Mouse (Mus musculus) forebrain, embryonic 14.5 days (tissue): Measurements from ENCODE around the gene Vmn1r71. TPM values are rescaled to one million over a fixed set of nuclear protein-coding genes. Genes with fewer than 3 reads are reported as not detected.
"Not testable (repeated sequence)": the region's sequence is repeated elsewhere in the genome, so short reads cannot be mapped to it uniquely, and the experiment has no call there.

Experiments
- ATAC-seq: fragments of 200-750 bp; cut with Nextera tagmentation; 2 replicates; pipeline ENCODE4 v1.8.0; 2017; ENCODE audit warnings: mild to moderate bottlenecking, moderate library complexity
- DNase-seq: peaks from one replicate; pipeline ENCODE4 v3.0.0-alpha.2; 2015; ENCODE audit warnings: low spot score
- H3K27ac ChIP-seq: fragments of 300-500 bp; sonication (generic); 2 replicates; pipeline ENCODE4 v1.5.1; 2014; ENCODE audit warnings: low read depth, mild to moderate bottlenecking, control low read depth, low read length, moderate library complexity
- H3K27me3 ChIP-seq: fragments of 300-500 bp; sonication (generic); replicated peaks from 2 replicates; pipeline ENCODE4 v1.6.1; 2014; ENCODE audit warnings: low read length, control low read depth, mixed read lengths; ENCODE audit not compliant: control insufficient read depth, insufficient read depth
- H3K36me3 ChIP-seq: fragments of 300-500 bp; sonication (generic); 2 replicates; pipeline ENCODE4 v1.6.1; 2014; ENCODE audit warnings: low read length, control low read depth; ENCODE audit not compliant: control insufficient read depth, insufficient read depth
- H3K4me1 ChIP-seq: fragments of 300-500 bp; sonication (generic); 2 replicates; pipeline ENCODE4 v1.6.1; 2014; ENCODE audit warnings: antibody characterized with exemption, low read length, control low read depth; ENCODE audit not compliant: control insufficient read depth, insufficient read depth
- H3K4me2 ChIP-seq: fragments of 300-500 bp; sonication (generic); 2 replicates; pipeline ENCODE4 v1.6.1; 2014; ENCODE audit warnings: mild to moderate bottlenecking, control low read depth, low read length
- H3K4me3 ChIP-seq: fragments of 300-500 bp; sonication (generic); 2 replicates; pipeline ENCODE4 v1.5.1; 2014; ENCODE audit warnings: low read depth, low read length, control low read depth
- H3K9ac ChIP-seq: fragments of 300-500 bp; sonication (generic); 2 replicates; pipeline ENCODE4 v1.6.1; 2014; ENCODE audit warnings: mild to moderate bottlenecking, low read length, control low read depth, moderate library complexity
- H3K9me3 ChIP-seq: fragments of 300-500 bp; sonication (generic); replicated peaks from 2 replicates; pipeline ENCODE4 v1.6.1; 2016; ENCODE audit warnings: low read length, control low read depth, mixed read lengths; ENCODE audit not compliant: control insufficient read depth
- polyA plus RNA-seq: library from polyadenylated mRNA; unstranded; fragments of >200 nt; fragmentation: Nextera tagmentation; extraction: Ambion mirVana; gene quantifications from 2 replicates; pipeline ENCODE4 v1.2.1, GENCODE M21; 2014

Gene Vmn1r71
- polyA plus RNA-seq = not detected in 2 replicates

DNA sequence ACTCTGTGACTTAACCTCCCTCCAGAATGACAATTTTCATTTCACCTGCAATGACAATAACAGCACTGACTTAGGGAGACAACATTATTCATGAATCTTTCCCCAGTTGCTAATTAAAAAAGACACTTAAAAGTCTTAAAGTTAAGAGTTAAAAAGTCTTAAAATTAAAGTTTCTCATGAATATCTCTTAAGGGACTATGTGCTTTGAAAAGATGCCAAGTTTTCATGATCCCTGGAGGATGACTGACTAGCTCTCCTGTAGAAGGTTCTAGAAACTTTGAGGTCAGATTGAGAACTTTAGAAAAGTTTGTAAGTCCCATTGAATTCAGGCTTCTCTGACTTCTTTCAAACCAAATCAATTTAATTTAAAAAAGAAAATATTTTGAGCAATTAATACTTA lies at the start of gene Vmn1r71:
Gene Vmn1r71 (minus strand): TSS at position 101 of the 400 bp plus-strand sequence.
- Histone ChIP-seq H3K4me1 (no peaks in the 10 kb centered on the region), H3K4me3 (no peak within 1 kb of the TSS), H3K4me2 (no peak within 1 kb of the TSS), H3K36me3 (no peaks in the 10 kb centered on the region), H3K27me3 (no peaks in the 10 kb centered on the region), H3K27ac (no peak within 1 kb of the TSS), H3K9me3 (peaks cover 10% of the 10 kb centered on the region; the same call in 1 of the 2 replicates), H3K9ac (no peak within 1 kb of the TSS)
- DNase-seq (no peak), ATAC-seq (no peak)

- not testable (repeated sequence) for H3K27me3 ChIP-seq
Observed at GRCm38 (mm10) chr7:10757551-10757950, 3.4 kb upstream of the Vmn1r71 start.

More at GRCm38 (mm10) chr7:10757551-10757950, 3.4 kb upstream of the Vmn1r71 start:
- H3K27ac ChIP-seq, DNase-seq, H3K36me3 ChIP-seq, H3K4me2 ChIP-seq, H3K4me1 ChIP-seq, ATAC-seq, H3K4me3 ChIP-seq, H3K9ac ChIP-seq: not testable (repeated sequence)
- peaks cover 10% of the 10 kb centered on the region; the same call in 1 of the 2 replicates for H3K9me3 ChIP-seq

Other genes with a start within 250 kb of the Vmn1r71 start
- gene Vmn1r68, start 195.9 kb downstream of the Vmn1r71 start, polyA plus RNA-seq = not detected in 2 replicates
- gene Vmn1r69, start 140.7 kb downstream of the Vmn1r71 start, polyA plus RNA-seq = not detected in 2 replicates
- not detected in 2 replicates for gene Vmn1r70, start 122.8 kb downstream of the Vmn1r71 start, polyA plus RNA-seq
- not detected in 2 replicates for gene Nlrp4b, start 66.6 kb downstream of the Vmn1r71 start, polyA plus RNA-seq
- gene Zscan4b, start 150.7 kb upstream of the Vmn1r71 start, polyA plus RNA-seq = not detected in 2 replicates